Mouse (Mus musculus) lung, postnatal 0 days (tissue): ENCODE results near the gene Ptpn20.

ENCODE experiments used
- CTCF ChIP-seq: IDR thresholded peaks from 2 replicates; pipeline ENCODE4 v1.5.1; 2016; ENCODE audit warnings: antibody characterized with exemption, mild to moderate bottlenecking
- EP300 ChIP-seq: IDR thresholded peaks from 2 replicates; pipeline ENCODE4 v1.6.1; 2016; ENCODE audit warnings: antibody characterized with exemption, mild to moderate bottlenecking, control low read depth

DNA sequence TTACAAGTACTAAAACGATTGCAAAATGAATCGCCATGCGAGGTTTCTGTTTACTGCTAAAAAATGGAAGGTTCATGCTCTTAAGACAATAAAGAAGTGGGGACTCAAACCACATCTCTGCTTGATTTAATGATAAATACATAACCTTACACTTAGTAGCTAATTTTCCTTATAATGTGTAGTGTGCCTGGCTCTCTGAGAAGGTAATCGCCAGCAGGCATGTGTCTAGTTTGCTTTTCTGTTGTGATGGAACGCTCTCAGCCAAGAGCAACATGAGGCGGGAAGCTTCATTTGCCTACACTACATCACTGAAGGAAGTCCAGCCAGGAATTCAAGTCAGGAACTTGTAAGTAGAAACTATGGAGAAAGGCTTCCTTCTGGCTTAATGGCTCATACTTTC is 77.3 kb downstream of the Ptpn20 start:
- no peak for TF ChIP-seq CTCF
- TF ChIP-seq EP300, result no peak
